Mouse (Mus musculus) lung, adult 2 months (tissue): ENCODE measurements at regions not wholly inside any gene's neighbourhood (a gene's known extent, or its start where the extent isn't known, plus 50 kb on each side); places are given as distances from the start of the nearest gene placed in this dataset.

Experiments used
- CTCF ChIP-seq: fragments of 200-500 bp; IDR thresholded peaks from 2 replicates; pipeline ENCODE4 v1.5.1; 2011; ENCODE audit warnings: mild to moderate bottlenecking, low read length, control low read depth; ENCODE audit not compliant: insufficient read depth
- POLR2A ChIP-seq: fragments of 200-500 bp; IDR thresholded peaks from 2 replicates; pipeline ENCODE4 v1.6.1; 2011; ENCODE audit warnings: low read depth, mild to moderate bottlenecking, control low read depth, low read length, borderline replicate concordance; ENCODE audit errors: extremely low read depth

GRCm38 (mm10) chr1:189483331-189483730, 81.3 kb upstream of the Kcnk2 start:
- TF ChIP-seq POLR2A, result no peak
- TF ChIP-seq CTCF, result no peak
